15 mouse cellular contexts compared by ENCODE assay signal in the genomic region with DNA sequence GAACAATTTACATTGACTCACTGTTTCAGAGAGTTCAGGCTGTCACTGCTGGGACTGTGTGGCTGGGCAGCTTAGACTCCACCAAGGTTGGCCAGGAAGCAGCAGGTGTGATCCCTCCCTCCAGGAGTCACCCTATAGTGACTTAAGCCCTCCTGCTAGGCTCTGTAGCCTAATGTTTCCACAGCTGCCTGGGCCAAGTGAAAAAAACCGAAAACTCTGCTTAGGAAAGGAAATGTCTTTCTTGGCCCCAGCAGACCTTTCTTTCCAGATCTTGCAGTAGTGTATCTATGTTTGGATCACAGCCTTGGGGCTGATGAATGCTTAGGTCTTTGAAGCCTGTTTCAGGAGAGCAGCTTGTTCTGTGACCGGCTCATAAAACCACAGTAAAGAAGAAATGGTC. TPM values are rescaled to one million over a fixed set of nuclear protein-coding genes. Genes with fewer than 3 reads are reported as not detected.
DNase-seq lines count a peak whose midpoint lies in the region; ATAC-seq and TF ChIP-seq lines count a peak whose summit lies in the region.
"Had no signal": no experiment of that assay in that cellular context is flagged by ENCODE, and none has a peak within 500 bp of the region (broad histone marks: within the 10 kb centered on the region; RNA-seq: fewer than 3 reads in every experiment).

No protein-coding gene starts in this region.

- H3K9me3 ChIP-seq in hindbrain, embryonic 10.5 days, result peaks cover 4% of the 10 kb centered on the region; the same call in 1 of the 2 replicates
- H3K9me3 ChIP-seq in hindbrain, embryonic 11.5 days (ENCODE audit: control insufficient read depth, low read length), result no peaks in the 10 kb centered on the region
- no peaks in the 10 kb centered on the region; the same call in 1 of the 2 replicates for H3K9me3 ChIP-seq in ES-Bruce4 (replicated peaks; ENCODE audit: control insufficient read depth, insufficient read depth, low read length, poor library complexity, severe bottlenecking)
- H3K9me3 ChIP-seq: hindbrain, embryonic 15.5 days had no signal

- H3K27ac ChIP-seq in hindbrain, embryonic 10.5 days, result peak overlapping the region; percentile 78
- H3K27ac ChIP-seq in hindbrain, embryonic 11.5 days (ENCODE audit: low read depth, low read length), result no peak overlapping the region
- H3K27ac ChIP-seq in ES-Bruce4 (ENCODE audit: insufficient read depth, low read length), result peak overlapping the region; percentile 67; the same call in 1 of the 2 replicates
- H3K27ac ChIP-seq: gastrocnemius, adult 2 months; layer of hippocampus, adult 2 months had no signal

- TF ChIP-seq CTCF in ES-Bruce4 (IDR thresholded peaks at IDR 0.05; ENCODE audit: low read depth, low read length), result no peak

- no peak overlapping the region for H3K4me3 ChIP-seq in hindbrain, embryonic 10.5 days
- H3K4me3 ChIP-seq in hindbrain, embryonic 11.5 days (ENCODE audit: low read depth, low read length), result no peak overlapping the region
- H3K4me3 ChIP-seq in ES-Bruce4 (ENCODE audit: low read depth, low read length), result no peak overlapping the region
- H3K4me3 ChIP-seq: gastrocnemius, adult 2 months; hindbrain, embryonic 15.5 days; layer of hippocampus, adult 2 months; midbrain, embryonic 10.5 days had no signal

- no peak overlapping the region for H3K4me2 ChIP-seq in hindbrain, embryonic 11.5 days (replicated peaks; ENCODE audit: low read depth, low read length)
- H3K4me2 ChIP-seq: hindbrain, embryonic 15.5 days had no signal

- H3K9ac ChIP-seq in hindbrain, embryonic 11.5 days (ENCODE audit: low read depth, low read length), result no peak overlapping the region
- no peak overlapping the region for H3K9ac ChIP-seq in ES-Bruce4 (ENCODE audit: low read depth, poor library complexity, severe bottlenecking)
- H3K9ac ChIP-seq: hindbrain, embryonic 15.5 days had no signal

- H3K27me3 ChIP-seq in hindbrain, embryonic 10.5 days (ENCODE audit: insufficient read depth, poor library complexity, severe bottlenecking), result no peaks in the 10 kb centered on the region
- H3K27me3 ChIP-seq in hindbrain, embryonic 11.5 days (ENCODE audit: control insufficient read depth, insufficient read depth, low read length), result no peaks in the 10 kb centered on the region
- H3K27me3 ChIP-seq in ES-Bruce4 (ENCODE audit: control insufficient read depth, insufficient read depth, low read length, poor library complexity, severe bottlenecking), result no peaks in the 10 kb centered on the region
- H3K27me3 ChIP-seq: hindbrain, embryonic 15.5 days had no signal

- 61% methylated on average over 2 of the region's 2 CpGs for WGBS in hindbrain, embryonic 10.5 days
- WGBS in hindbrain, embryonic 11.5 days, result 63% methylated on average over 2 of the region's 2 CpGs

- no peak for DNase-seq in hindbrain, embryonic 10.5 days (ENCODE audit: low spot score)
- DNase-seq in hindbrain, embryonic 11.5 days (ENCODE audit: low spot score), result no peak
- peak; percentile 44 for DNase-seq in 3T3-L1 (ENCODE audit: low read depth, low spot score)
- DNase-seq in left cerebral cortex, postnatal 10 days (ENCODE audit: extremely low spot score in 1 of 2, low spot score in 2 of 2), result no peak
- DNase-seq in neural tube, embryonic 10.5 days (ENCODE audit: extremely low spot score, low spot score), result no peak
- DNase-seq: cerebellum, postnatal 14 days; gastrocnemius, adult 2 months; lung, adult 2 months; retina, postnatal 1 day had no signal

- ATAC-seq in hindbrain, embryonic 11.5 days (ENCODE audit: low FRiP score), result no peak
- peak; percentile 16; the same call in 1 of the 2 replicates for ATAC-seq in granulocyte monocyte progenitor cell, adult 5-6 weeks (replicated peaks; ENCODE audit: poor library complexity, severe bottlenecking)
- no peak for ATAC-seq in inflammation-experienced regulatory T-cells, adult 6 months

- no peak for TF ChIP-seq EP300 in ES-Bruce4 (IDR thresholded peaks at IDR 0.05; ENCODE audit: insufficient read depth, low read depth, low read length)

- H3K4me1 ChIP-seq in hindbrain, embryonic 10.5 days (replicated peaks), result peaks cover 18% of the 10 kb centered on the region
- 0 out of 2 replicates have a peak, but pooled peaks cover 3% of the 10 kb centered on the region for H3K4me1 ChIP-seq in hindbrain, embryonic 11.5 days (replicated peaks; ENCODE audit: control insufficient read depth, insufficient read depth, low read length)
- H3K4me1 ChIP-seq in ES-Bruce4 (ENCODE audit: control insufficient read depth, insufficient read depth, low read length), result no peaks in the 10 kb centered on the region

- no peaks in the 10 kb centered on the region for H3K36me3 ChIP-seq in hindbrain, embryonic 10.5 days
- H3K36me3 ChIP-seq in hindbrain, embryonic 11.5 days (ENCODE audit: control insufficient read depth, insufficient read depth, low read length), result no peaks in the 10 kb centered on the region
- no peaks in the 10 kb centered on the region for H3K36me3 ChIP-seq in ES-Bruce4 (ENCODE audit: control insufficient read depth, insufficient read depth, low read length, poor library complexity, severe bottlenecking)
- H3K36me3 ChIP-seq: hindbrain, embryonic 15.5 days; midbrain, embryonic 10.5 days had no signal

- intact Hi-C loops in left cerebral cortex, postnatal 10 days (cut with DNase I), result no loop called here

- TF ChIP-seq POLR2A in ES-Bruce4 (IDR thresholded peaks at IDR 0.05; ENCODE audit: insufficient read depth, low read length), result no peak

RNA-seq across cellular contexts. Expression of a gene that starts 15.4 kb away (rescaled TPM):
- 552 and 686 TPM in 2 replicates for polyA plus RNA-seq in hindbrain, embryonic 10.5 days (2016; fragmentation: Nextera tagmentation; extraction: Ambion mirVana)
- 335 and 391 TPM in 2 replicates for polyA plus RNA-seq in hindbrain, embryonic 11.5 days (2014; fragmentation: Nextera tagmentation; extraction: Ambion mirVana)
- 297 and 319 TPM in 2 replicates for polyA plus RNA-seq in ES-Bruce4 (2011; ENCODE audit: insufficient read depth, insufficient read length, low read depth, missing spikeins)
- total RNA-seq in granulocyte monocyte progenitor cell, adult 5-6 weeks (2014; fragmentation: Nextera tagmentation), result 132 and 162 TPM in 2 replicates
- total RNA-seq in granulocyte monocyte progenitor cell, adult 5-6 weeks (2017), result 130 and 144 TPM in 2 replicates
- 1 to 10 TPM; 8.8 to 9.6 TPM for total RNA-seq in left cerebral cortex, postnatal 10 days (2021)
- 100 to 1,000 TPM in 1 of 3 experiments, 10 to 100 TPM in 2; 41.3 to 492 (median 44.8) TPM for polyA plus RNA-seq in inflammation-experienced regulatory T-cells, adult 6 months (2017; shearing (Covaris generic))

RNA-seq across cellular contexts. Expression of a gene that starts 41.8 kb away (rescaled TPM):
- 0.34 and 0.55 TPM in 2 replicates for polyA plus RNA-seq in hindbrain, embryonic 10.5 days (2016; fragmentation: Nextera tagmentation; extraction: Ambion mirVana)
- polyA plus RNA-seq in hindbrain, embryonic 11.5 days (2014; fragmentation: Nextera tagmentation; extraction: Ambion mirVana), result 0.88 and 1.2 TPM in 2 replicates
- not detected in 2 replicates for polyA plus RNA-seq in ES-Bruce4 (2011; ENCODE audit: insufficient read depth, insufficient read length, low read depth, missing spikeins)
- not detected in 2 replicates for total RNA-seq in granulocyte monocyte progenitor cell, adult 5-6 weeks (2014; fragmentation: Nextera tagmentation)
- not detected in 2 replicates for total RNA-seq in granulocyte monocyte progenitor cell, adult 5-6 weeks (2017)
- 10 to 100 TPM in 1 of 2 experiments, 1 to 10 TPM in 1; 9.3 to 10.7 TPM for total RNA-seq in left cerebral cortex, postnatal 10 days (2021)
- polyA plus RNA-seq in inflammation-experienced regulatory T-cells, adult 6 months (2017; shearing (Covaris generic)), result not detected
